Mouse (Mus musculus) heart, embryonic 15.5 days (tissue): ENCODE measurements around the gene Bicd2. TPM values are rescaled to one million over a fixed set of nuclear protein-coding genes. Genes with fewer than 3 reads are reported as not detected.

Experiments used
- ATAC-seq: fragments of 200-750 bp; cut with Nextera tagmentation; replicated peaks from 2 replicates; pipeline ENCODE4 v1.8.0; 2017; ENCODE audit warnings: low read depth, moderate TSS enrichment; ENCODE audit not compliant: insufficient number of reproducible peaks, insufficient read depth, low FRiP score
- H3K27ac ChIP-seq: fragments of 300-500 bp; sonication (generic); 2 replicates; pipeline ENCODE4 v1.5.1; 2015; ENCODE audit warnings: mild to moderate bottlenecking, inconsistent platforms
- H3K27me3 ChIP-seq: fragments of 300-500 bp; sonication (generic); 2 replicates; pipeline ENCODE4 v1.6.1; 2015; ENCODE audit warnings: inconsistent platforms
- H3K36me3 ChIP-seq: fragments of 300-500 bp; sonication (generic); 2 replicates; pipeline ENCODE4 v1.6.1; 2015; ENCODE audit warnings: mild to moderate bottlenecking, inconsistent platforms
- H3K4me1 ChIP-seq: fragments of 300-500 bp; sonication (generic); replicated peaks from 2 replicates; pipeline ENCODE4 v1.6.1; 2015; ENCODE audit warnings: inconsistent platforms
- H3K4me2 ChIP-seq: fragments of 300-500 bp; sonication (generic); 2 replicates; pipeline ENCODE4 v1.6.1; 2015; ENCODE audit warnings: inconsistent platforms, mild to moderate bottlenecking, moderate library complexity
- H3K4me3 ChIP-seq: fragments of 300-500 bp; sonication (generic); 2 replicates; pipeline ENCODE4 v1.5.1; 2015; ENCODE audit warnings: mild to moderate bottlenecking, inconsistent platforms
- H3K9ac ChIP-seq: fragments of 300-500 bp; sonication (generic); 2 replicates; pipeline ENCODE4 v1.6.1; 2015; ENCODE audit warnings: mild to moderate bottlenecking, inconsistent platforms
- H3K9me3 ChIP-seq: fragments of 300-500 bp; sonication (generic); replicated peaks from 2 replicates; pipeline ENCODE4 v1.6.1; 2016; ENCODE audit warnings: inconsistent platforms
- WGBS: fragments of 180-500 bp; shearing (Covaris S2); methylation state at CpG from one replicate; pipeline ENCODE4 v1.1.7; 2015; ENCODE audit warnings: mixed read lengths; 5-methylcytosine and 5-hydroxymethylcytosine counted together
- polyA plus RNA-seq: library from polyadenylated mRNA; unstranded; fragments of >200 nt; fragmentation: Nextera tagmentation; extraction: Ambion mirVana; gene quantifications from 2 replicates; pipeline ENCODE4 v1.2.1, GENCODE M21; 2015

The Bicd2 gene
- polyA plus RNA-seq, 1 experiment from 2014 or later, result 47.4 TPM

- no peaks in the 10 kb centered on the region for H3K9me3 ChIP-seq
- WGBS, result under 1% methylated on average over 69 of the region's 69 CpGs
- H3K27ac ChIP-seq, result peak within 1 kb of the TSS; percentile 88
- H3K36me3 ChIP-seq, result no peaks in the 10 kb centered on the region
- peak within 1 kb of the TSS; percentile 94 for H3K4me2 ChIP-seq
- H3K4me1 ChIP-seq, result peaks cover 23% of the 10 kb centered on the region
- ATAC-seq, result peak; percentile 98
- peaks cover 9% of the 10 kb centered on the region for H3K27me3 ChIP-seq
- peak within 1 kb of the TSS; percentile 96 for H3K4me3 ChIP-seq
- H3K9ac ChIP-seq, result peak within 1 kb of the TSS; percentile 85
Observed at GRCm38 (mm10) chr13:49420754-49421605, 79.6 kb downstream of the Bicd2 start, which contains the start of gene Ippk. Ippk (plus strand) TSS chr13:49421249.

- H3K4me2 ChIP-seq, result peak overlapping the region; percentile 94
- peak overlapping the region; percentile 85 for H3K9ac ChIP-seq
- H3K4me3 ChIP-seq, result peak overlapping the region; percentile 96
- H3K4me1 ChIP-seq, result peaks cover 23% of the 10 kb centered on the region
- WGBS, result under 1% methylated on average over 15 of the region's 15 CpGs
- peak; percentile 15 for ATAC-seq
- no peaks in the 10 kb centered on the region for H3K36me3 ChIP-seq
- H3K27ac ChIP-seq, result peak overlapping the region; percentile 80
- H3K27me3 ChIP-seq, result peaks cover 4% of the 10 kb centered on the region
- H3K9me3 ChIP-seq, result no peaks in the 10 kb centered on the region
Observed at GRCm38 (mm10) chr13:49421606-49421917, 80.2 kb downstream of the Bicd2 start.

DNA sequence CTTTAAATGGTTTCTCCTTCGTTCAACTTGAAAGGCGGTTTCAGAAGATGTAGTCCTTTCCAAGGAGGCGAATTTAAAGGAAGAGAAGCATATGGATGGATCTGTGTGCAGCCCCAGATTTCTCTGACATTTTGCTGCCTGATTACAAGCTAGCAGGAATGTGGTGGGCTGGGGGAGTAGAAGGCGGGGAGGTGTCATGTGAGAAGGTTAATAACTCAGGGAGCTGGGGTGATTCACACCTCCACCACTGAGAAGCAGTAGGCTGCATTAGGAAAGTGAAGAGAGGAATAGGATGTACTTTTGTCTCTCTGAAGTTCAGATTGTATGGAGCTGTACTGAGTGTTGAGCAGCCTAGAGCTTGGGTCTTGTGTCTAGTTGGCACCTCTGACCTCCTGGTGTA lies 80.6 kb downstream of the Bicd2 start:
- Histone ChIP-seq H3K27ac (no peak overlapping the region), H3K4me3 (peak overlapping the region; percentile 96), H3K9me3 (no peaks in the 10 kb centered on the region), H3K36me3 (no peaks in the 10 kb centered on the region), H3K27me3 (no peaks in the 10 kb centered on the region), H3K4me2 (peak overlapping the region; percentile 94), H3K4me1 (peaks cover 23% of the 10 kb centered on the region), H3K9ac (peak overlapping the region; percentile 85)
- WGBS, result 21% methylated on average over 4 of the region's 4 CpGs
- no peak for ATAC-seq

GRCm38 (mm10) chr13:49426736-49427135 lies 85.4 kb downstream of the Bicd2 start:
- WGBS, result 85% methylated on average over 3 of the region's 3 CpGs
- no peaks in the 10 kb centered on the region for H3K27me3 ChIP-seq
- H3K9ac ChIP-seq, result no peak overlapping the region
- peaks cover 27% of the 10 kb centered on the region for H3K4me1 ChIP-seq
- no peak overlapping the region for H3K4me2 ChIP-seq
- no peaks in the 10 kb centered on the region for H3K9me3 ChIP-seq
- ATAC-seq, result no peak
- H3K27ac ChIP-seq, result no peak overlapping the region
- no peak overlapping the region for H3K4me3 ChIP-seq
- H3K36me3 ChIP-seq, result no peaks in the 10 kb centered on the region

GRCm38 (mm10) chr13:49428042-49428675 lies 86.8 kb downstream of the Bicd2 start:
- no peak overlapping the region for H3K9ac ChIP-seq

DNA sequence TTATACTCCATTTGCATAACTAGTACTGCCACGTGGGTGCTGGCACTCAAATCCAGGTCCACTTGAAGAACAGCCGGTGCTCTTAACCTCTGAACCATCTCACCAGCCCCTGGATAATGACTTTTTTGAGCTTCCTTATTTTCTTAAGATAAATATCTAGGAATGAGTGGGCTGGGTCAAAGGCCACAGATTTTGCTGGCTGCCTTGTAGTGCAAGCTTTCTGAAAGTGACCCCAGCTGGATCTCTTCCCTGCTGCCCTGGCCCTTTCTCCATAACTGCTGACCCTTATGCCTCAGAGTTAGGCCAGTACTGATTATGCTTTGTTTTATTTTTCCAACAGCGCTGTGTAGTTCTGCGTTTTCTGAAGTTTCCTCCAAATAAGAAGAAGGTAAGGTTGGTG lies 89.1 kb downstream of the Bicd2 start:
- WGBS, result 50% methylated on average over 4 of the region's 4 CpGs
- H3K4me1 ChIP-seq, result peaks cover 11% of the 10 kb centered on the region
- H3K9ac ChIP-seq, result no peak overlapping the region
- no peaks in the 10 kb centered on the region for H3K9me3 ChIP-seq
- H3K4me3 ChIP-seq, result no peak overlapping the region
- H3K27me3 ChIP-seq, result no peaks in the 10 kb centered on the region
- H3K4me2 ChIP-seq, result no peak overlapping the region
- no peak overlapping the region for H3K27ac ChIP-seq
- H3K36me3 ChIP-seq, result peaks cover 3% of the 10 kb centered on the region; the same call in 1 of the 2 replicates
- ATAC-seq, result no peak

More at GRCm38 (mm10) chr13:49428042-49428675, 86.8 kb downstream of the Bicd2 start:
- no peak for ATAC-seq
- Histone ChIP-seq H3K4me2 (no peak overlapping the region), H3K27ac (no peak overlapping the region), H3K9me3 (no peaks in the 10 kb centered on the region), H3K4me1 (peaks cover 14% of the 10 kb centered on the region), H3K27me3 (no peaks in the 10 kb centered on the region), H3K36me3 (peaks cover 3% of the 10 kb centered on the region; the same call in 1 of the 2 replicates), H3K4me3 (no peak overlapping the region)
- WGBS, result 80% methylated on average over 1 of the region's 1 CpGs

- Histone ChIP-seq H3K9me3 (no peaks in the 10 kb centered on the region), H3K4me1 (peaks cover 11% of the 10 kb centered on the region), H3K27me3 (no peaks in the 10 kb centered on the region), H3K27ac (no peak overlapping the region), H3K36me3 (peaks cover 3% of the 10 kb centered on the region; the same call in 1 of the 2 replicates), H3K9ac (no peak overlapping the region), H3K4me3 (no peak overlapping the region), H3K4me2 (no peak overlapping the region)
- 94% methylated on average over 2 of the region's 2 CpGs for WGBS
- no peak for ATAC-seq
Observed at GRCm38 (mm10) chr13:49433268-49434029, 92.1 kb downstream of the Bicd2 start.

GRCm38 (mm10) chr13:49435745-49436144 lies 94.4 kb downstream of the Bicd2 start:
- ATAC-seq, result no peak
- 80% methylated on average over 1 of the region's 1 CpGs for WGBS
- H3K9me3 ChIP-seq, result no peaks in the 10 kb centered on the region
- no peak overlapping the region for H3K9ac ChIP-seq
- H3K4me3 ChIP-seq, result no peak overlapping the region
- H3K36me3 ChIP-seq, result peaks cover 3% of the 10 kb centered on the region; the same call in 1 of the 2 replicates
- peaks cover 11% of the 10 kb centered on the region for H3K4me1 ChIP-seq
- H3K4me2 ChIP-seq, result no peak overlapping the region
- H3K27ac ChIP-seq, result peak overlapping the region; percentile 39
- no peaks in the 10 kb centered on the region for H3K27me3 ChIP-seq

DNA sequence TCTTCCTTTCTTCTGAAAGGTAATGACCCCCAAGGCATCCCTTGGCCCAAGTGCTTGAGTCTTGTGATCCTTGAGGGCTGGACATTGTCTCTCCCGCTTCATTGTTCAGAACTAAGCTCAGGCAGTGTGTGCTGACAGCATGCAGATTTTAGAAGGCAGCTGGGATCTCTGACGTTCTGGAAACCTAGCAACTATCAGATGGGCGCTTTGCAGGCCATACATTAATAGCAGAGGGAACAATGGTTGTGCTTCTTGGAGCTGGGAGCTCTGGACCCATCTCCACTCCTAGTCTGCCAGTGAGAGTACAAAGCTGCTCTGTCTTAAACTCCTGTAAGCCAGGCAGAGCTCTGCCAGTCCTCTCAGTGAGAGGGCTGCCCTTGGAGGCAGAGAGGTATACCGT lies 94.8 kb downstream of the Bicd2 start:
- H3K36me3 ChIP-seq, result peaks cover 3% of the 10 kb centered on the region; the same call in 1 of the 2 replicates

More for the DNA sequence above, 94.8 kb downstream of the Bicd2 start:
- peak; percentile 50 for ATAC-seq
- 37% methylated on average over 4 of the region's 4 CpGs for WGBS
- Histone ChIP-seq H3K27me3 (no peaks in the 10 kb centered on the region), H3K4me2 (no peak overlapping the region), H3K4me3 (no peak overlapping the region), H3K27ac (peak overlapping the region; percentile 39), H3K9me3 (no peaks in the 10 kb centered on the region), H3K4me1 (peaks cover 11% of the 10 kb centered on the region), H3K9ac (no peak overlapping the region)
